In genomic region chr10:123595043-123595442, GRCm38 (mm10) we compare ENCODE assay signal across 16 mouse cellular contexts.
"Had no signal": no experiment of that assay in that cellular context is flagged by ENCODE, and none has a peak within 500 bp of the region (broad histone marks: within the 10 kb centered on the region; RNA-seq: fewer than 3 reads in every experiment).

No protein-coding gene starts in this region.

- ATAC-seq: liver, embryonic 12.5 days; midbrain, embryonic 15.5 days had no signal

- H3K9me3 ChIP-seq: limb, embryonic 15.5 days; liver, embryonic 12.5 days; midbrain, embryonic 15.5 days; neural tube, embryonic 12.5 days had no signal

- H3K4me1 ChIP-seq: limb, embryonic 15.5 days; liver, embryonic 12.5 days; megakaryocyte, embryonic 14.5 days; midbrain, embryonic 15.5 days; neural tube, embryonic 12.5 days had no signal

- H3K4me2 ChIP-seq: limb, embryonic 15.5 days; liver, embryonic 12.5 days; lung, embryonic 14.5 days; midbrain, embryonic 11.5 days; midbrain, embryonic 15.5 days; neural tube, embryonic 12.5 days had no signal

- H3K4me3 ChIP-seq: limb, embryonic 15.5 days; liver, embryonic 12.5 days; megakaryocyte, embryonic 14.5 days; midbrain, embryonic 15.5 days; neural tube, embryonic 12.5 days had no signal

- H3K9ac ChIP-seq: limb, embryonic 15.5 days; liver, embryonic 12.5 days; lung, embryonic 14.5 days; midbrain, embryonic 15.5 days; neural tube, embryonic 12.5 days had no signal

- DNase-seq: kidney, postnatal 25 days; layer of hippocampus, postnatal 36 days; lung, embryonic 14.5 days; lung, postnatal 14 days; retina, postnatal 1 day; right cerebral cortex, postnatal 4 days; spleen, adult 18-20 months; thymus, adult 18-20 months; thymus, postnatal 14 days had no signal

- H3K27me3 ChIP-seq: limb, embryonic 15.5 days; liver, embryonic 12.5 days; megakaryocyte, embryonic 14.5 days; midbrain, embryonic 15.5 days; neural tube, embryonic 12.5 days had no signal

- H3K36me3 ChIP-seq: limb, embryonic 15.5 days; liver, embryonic 12.5 days; midbrain, embryonic 15.5 days; neural tube, embryonic 12.5 days had no signal

- H3K27ac ChIP-seq: limb, embryonic 15.5 days; liver, embryonic 12.5 days; macrophage; midbrain, embryonic 15.5 days; neural tube, embryonic 12.5 days had no signal
